In genomic region chr12:117083856-117084701, GRCm38 (mm10) we compare ENCODE assay signal across 9 mouse cellular contexts.
DNase-seq lines count a peak whose midpoint lies in the region; ATAC-seq and TF ChIP-seq lines count a peak whose summit lies in the region.
"Had no signal": no experiment of that assay in that cellular context is flagged by ENCODE, and none has a peak within 500 bp of the region (broad histone marks: within the 10 kb centered on the region; RNA-seq: fewer than 3 reads in every experiment).

No protein-coding gene starts in this region.

- H3K4me2 ChIP-seq in forebrain, embryonic 16.5 days (ENCODE audit: low read length) = no peak overlapping the region
- no peak overlapping the region for H3K4me2 ChIP-seq in midbrain, embryonic 13.5 days (replicated peaks)
- H3K4me2 ChIP-seq: stomach, embryonic 15.5 days had no signal

- intact Hi-C loops in left cerebral cortex, postnatal 4 days (cut with DNase I) = no loop called here
- intact Hi-C loops in left cerebral cortex, adult 2 months (cut with DNase I) = no loop called here

- no peaks in the 10 kb centered on the region for H3K9me3 ChIP-seq in forebrain, embryonic 16.5 days (ENCODE audit: control insufficient read depth, low read length)
- H3K9me3 ChIP-seq in midbrain, embryonic 13.5 days = no peaks in the 10 kb centered on the region
- H3K9me3 ChIP-seq: stomach, embryonic 15.5 days had no signal

- no peaks in the 10 kb centered on the region for H3K27me3 ChIP-seq in forebrain, embryonic 16.5 days (replicated peaks; ENCODE audit: control insufficient read depth, insufficient read depth, low read length)
- H3K27me3 ChIP-seq in midbrain, embryonic 13.5 days = no peaks in the 10 kb centered on the region
- H3K27me3 ChIP-seq: stomach, embryonic 15.5 days had no signal

- H3K4me1 ChIP-seq in forebrain, embryonic 16.5 days (replicated peaks; ENCODE audit: control insufficient read depth, insufficient read depth, low read length) = peaks cover 22% of the 10 kb centered on the region
- peaks cover 44% of the 10 kb centered on the region for H3K4me1 ChIP-seq in midbrain, embryonic 13.5 days (replicated peaks)
- H3K4me1 ChIP-seq: stomach, embryonic 15.5 days had no signal

- no peak overlapping the region for H3K27ac ChIP-seq in left cerebral cortex, adult 2 months
- peak overlapping the region; percentile 52 for H3K27ac ChIP-seq in forebrain, embryonic 16.5 days (ENCODE audit: low read length)
- H3K27ac ChIP-seq in midbrain, embryonic 13.5 days = peak overlapping the region; percentile 87
- H3K27ac ChIP-seq: stomach, embryonic 15.5 days had no signal

- no peak for TF ChIP-seq CTCF in left cerebral cortex, adult 2 months (IDR thresholded peaks at IDR 0.05)

- 28% methylated on average over 3 of the region's 3 CpGs for WGBS in forebrain, embryonic 16.5 days
- WGBS in midbrain, embryonic 13.5 days = 41% methylated on average over 3 of the region's 3 CpGs

- H3K9ac ChIP-seq in forebrain, embryonic 16.5 days (replicated peaks; ENCODE audit: low read depth, low read length) = no peak overlapping the region
- H3K9ac ChIP-seq in midbrain, embryonic 13.5 days (replicated peaks) = 0 out of 2 replicates have a peak overlapping the region, but pooled peaks have one; percentile 39
- H3K9ac ChIP-seq: stomach, embryonic 15.5 days had no signal

- peak; percentile 19 to 20 for DNase-seq in cerebellum, adult 18-20 months
- DNase-seq in cerebellum, adult 8-10 months = no peak
- DNase-seq in left cerebral cortex, postnatal 4 days = peak; percentile 12
- no peak for DNase-seq in left cerebral cortex, adult 2 months (ENCODE audit: extremely low spot score in 1 of 2, low spot score in 2 of 2)
- DNase-seq in thymus, postnatal 10 days (ENCODE audit: low spot score in 2 of 2) = no peak

- 0 out of 2 replicates have a peak, but pooled peaks have one; percentile 24 for ATAC-seq in forebrain, embryonic 16.5 days
- peak; percentile 77 for ATAC-seq in midbrain, embryonic 13.5 days
- no peak for ATAC-seq in megakaryocyte progenitor cell, adult 5-6 weeks (replicated peaks; ENCODE audit: poor library complexity)

- no peak overlapping the region for H3K4me3 ChIP-seq in left cerebral cortex, adult 2 months
- H3K4me3 ChIP-seq in forebrain, embryonic 16.5 days (replicated peaks; ENCODE audit: low read length) = no peak overlapping the region
- H3K4me3 ChIP-seq in midbrain, embryonic 13.5 days (replicated peaks) = no peak overlapping the region
- H3K4me3 ChIP-seq: stomach, embryonic 15.5 days had no signal

- H3K36me3 ChIP-seq in forebrain, embryonic 16.5 days (ENCODE audit: control insufficient read depth, insufficient read depth) = no peaks in the 10 kb centered on the region
- no peaks in the 10 kb centered on the region for H3K36me3 ChIP-seq in midbrain, embryonic 13.5 days
- H3K36me3 ChIP-seq: stomach, embryonic 15.5 days had no signal

Comparison
In these comparisons a context has a peak if more than half of its experiments do, and no peak if none do; other contexts are left out.
1. DNase-seq: peak in cerebellum, adult 18-20 months (2 of 2) and left cerebral cortex, postnatal 4 days (single experiment); none in cerebellum, adult 8-10 months (single experiment), left cerebral cortex, adult 2 months (0 of 2) and thymus, postnatal 10 days (0 of 2).